Mouse (Mus musculus) ovary, postnatal 10 days (tissue): ENCODE results near the gene Lcn8.
A peak's percentile ranks its signal among the peaks of the same experiment; 100 is the strongest.

Source experiments
- DNase-seq: peaks from one replicate; pipeline ENCODE4 v3.0.0; 2022; ENCODE audit warnings: low spot score

The Lcn8 gene

GRCm38 (mm10) chr2:25652902-25653301, at the start of gene Lcn8:
Gene Lcn8 (plus strand): TSS chr2:25653120.
- DNase-seq, result no peak

GRCm38 (mm10) chr2:25607761-25608622, 44.9 kb upstream of the Lcn8 start, which contains the start of gene Rabl6:
Gene Rabl6 (minus strand): TSS chr2:25608521.
- DNase-seq, result peak; percentile 76

DNA sequence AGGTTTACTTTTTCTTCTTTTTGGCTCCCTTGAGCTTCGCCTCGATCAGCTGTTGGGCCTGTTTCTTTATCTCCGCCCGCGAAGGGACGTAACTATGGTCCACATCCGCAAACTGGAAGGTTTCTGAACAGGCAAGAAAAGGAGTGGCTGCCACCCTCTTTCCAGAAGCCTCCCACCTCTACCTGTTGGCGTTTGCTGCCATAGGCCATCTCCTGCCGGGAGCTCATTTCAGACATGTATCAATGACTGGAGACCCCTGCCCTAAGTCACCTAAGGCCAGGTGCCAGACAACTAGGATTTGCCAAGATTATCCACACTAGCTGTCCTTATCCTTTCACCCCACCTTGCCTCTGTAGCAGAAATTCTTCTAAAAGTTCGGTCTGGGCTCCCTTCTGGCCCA, 44.2 kb upstream of the Lcn8 start:
- no peak for DNase-seq

DNA sequence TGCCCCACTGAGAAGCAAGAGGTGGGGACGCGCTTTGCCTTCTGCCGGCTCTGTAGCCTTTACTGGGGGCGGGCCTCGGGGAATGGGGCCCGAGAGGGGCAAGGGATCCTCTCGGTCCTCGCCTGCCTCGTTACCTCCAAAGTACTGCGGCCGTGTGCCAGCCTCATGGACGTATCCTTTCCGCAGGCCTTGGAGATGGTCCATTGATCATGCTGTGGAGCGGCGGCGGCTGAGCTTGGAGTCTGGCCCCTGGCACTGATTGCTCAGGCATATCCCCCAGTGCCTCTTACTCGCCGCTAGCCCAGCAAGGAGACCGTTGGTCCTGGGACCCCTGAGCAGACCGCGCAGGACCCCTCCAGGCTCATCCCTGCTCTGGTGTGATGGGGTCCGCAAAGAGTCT, 36.5 kb upstream of the Lcn8 start:
- DNase-seq, result no peak

GRCm38 (mm10) chr2:25617578-25617977, 35.3 kb upstream of the Lcn8 start, which contains the start of gene Ccdc183:
Gene Ccdc183 (minus strand): TSS chr2:25617678.
- DNase-seq, result no peak

- no peak for DNase-seq
Measured at GRCm38 (mm10) chr2:25620386-25620785, 32.5 kb upstream of the Lcn8 start.

DNA sequence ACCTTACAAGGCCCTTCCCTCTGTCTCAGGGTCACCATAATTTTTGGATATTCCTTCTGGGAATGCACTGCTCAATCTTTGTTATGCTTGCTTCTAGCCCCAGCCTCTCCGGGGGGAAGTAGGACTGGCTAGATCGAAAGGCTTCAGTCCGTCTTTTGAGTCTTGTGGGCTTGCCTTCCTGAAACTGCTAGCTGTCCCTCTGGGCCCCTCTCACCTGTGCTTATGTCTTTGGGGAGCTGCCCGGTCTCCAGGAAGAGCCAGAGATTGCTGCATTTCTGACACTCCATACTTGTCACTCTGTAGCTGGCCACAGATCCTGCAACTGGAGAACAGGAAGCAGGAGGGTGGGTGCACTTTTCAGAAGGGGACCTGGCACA, 32.1 kb upstream of the Lcn8 start:
- no peak for DNase-seq

DNA sequence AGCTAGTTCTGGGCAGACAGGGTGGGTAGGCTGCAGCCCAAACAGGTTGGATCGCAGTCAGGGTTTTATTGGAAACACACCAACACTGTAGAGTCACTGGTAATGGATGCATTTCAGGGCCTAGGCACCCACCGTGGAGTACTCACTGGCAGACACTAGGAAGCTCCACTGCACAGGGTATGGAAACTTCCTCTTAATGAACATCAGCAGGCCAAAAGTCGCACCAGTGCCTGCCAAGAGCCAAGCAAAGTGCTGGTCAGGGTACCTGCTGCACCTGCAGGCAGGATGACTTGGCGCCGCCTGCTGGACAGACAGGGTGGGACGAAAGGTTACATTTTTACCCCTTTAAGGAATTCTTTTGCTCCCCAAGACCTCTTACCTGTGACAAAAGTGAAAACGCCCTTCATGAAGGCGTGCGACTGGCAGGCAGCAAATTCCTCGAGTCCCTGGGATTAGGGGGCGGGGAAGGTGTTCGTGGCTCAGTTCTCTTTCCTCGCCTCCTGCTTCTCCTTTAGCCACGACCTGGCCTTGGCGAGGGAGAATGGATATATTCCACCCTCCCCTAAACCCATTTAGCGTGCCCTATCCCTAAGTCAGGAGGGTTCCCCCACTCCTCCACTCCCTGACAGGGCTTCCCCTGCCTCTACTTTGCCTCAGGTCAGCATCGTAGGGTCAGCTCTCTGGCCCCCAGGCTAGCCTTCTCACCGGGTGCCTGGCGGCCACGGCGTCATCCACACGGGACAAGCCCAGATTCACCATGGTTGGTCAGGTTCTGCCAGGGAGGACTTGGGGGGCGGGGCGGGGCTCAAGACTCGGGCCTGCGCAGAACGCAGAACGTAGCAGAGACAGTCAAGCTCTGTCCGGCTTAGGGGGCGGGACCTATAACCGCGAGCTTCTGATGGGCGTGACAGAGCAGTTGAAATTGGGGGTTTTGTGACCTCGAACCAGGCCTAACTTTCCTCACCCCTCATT, 31.4 kb upstream of the Lcn8 start, which contains the start of gene Tmem141:
TSS of gene Tmem141 (minus strand) at position 777 of the 972 bp plus-strand sequence.
- DNase-seq, result peak; percentile 60

DNA sequence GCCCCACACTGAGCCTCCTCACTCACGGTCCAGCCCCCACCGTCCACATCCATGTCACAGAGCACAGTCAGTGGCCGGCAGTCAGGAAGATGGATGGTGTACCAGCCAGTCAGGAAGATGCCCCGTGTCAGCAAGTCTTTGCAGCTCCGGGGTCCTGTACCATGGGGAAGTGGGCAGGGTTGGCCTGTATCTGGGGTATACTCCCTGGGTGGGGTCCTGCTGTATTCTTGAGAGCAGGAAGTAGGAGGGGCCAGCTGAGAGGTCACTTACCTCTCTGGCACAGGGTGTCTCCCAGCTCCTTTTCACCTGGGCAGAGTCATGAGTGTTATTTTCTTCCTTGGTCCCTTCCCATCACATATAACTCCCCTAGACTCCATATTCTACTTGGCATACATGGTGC, 26.9 kb upstream of the Lcn8 start:
- no peak for DNase-seq

DNA sequence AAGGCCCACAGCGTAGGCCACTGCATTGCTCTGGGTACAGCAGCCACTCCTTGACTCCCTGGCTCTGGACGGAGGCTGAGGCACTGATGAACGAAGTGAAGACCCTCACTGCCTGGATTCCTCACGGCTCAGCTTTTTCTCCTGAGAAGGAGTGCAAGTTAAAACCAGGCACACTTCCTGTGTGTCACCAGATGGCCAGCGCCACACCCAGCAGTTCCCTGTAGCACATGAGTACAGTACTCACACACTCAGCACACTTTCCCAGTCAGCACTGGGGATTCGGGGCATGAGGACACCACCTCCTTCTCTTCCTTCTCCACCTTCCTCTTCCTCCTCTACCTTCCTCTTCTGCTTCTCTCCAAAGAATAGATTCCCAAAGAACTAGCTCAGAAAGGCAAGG, 25.1 kb upstream of the Lcn8 start, which contains the start of gene Fcna:
TSS of gene Fcna (minus strand) at position 220 of the 400 bp plus-strand sequence.
- no peak for DNase-seq

- DNase-seq, result no peak
Measured at GRCm38 (mm10) chr2:25628738-25629137, 24.2 kb upstream of the Lcn8 start.

DNA sequence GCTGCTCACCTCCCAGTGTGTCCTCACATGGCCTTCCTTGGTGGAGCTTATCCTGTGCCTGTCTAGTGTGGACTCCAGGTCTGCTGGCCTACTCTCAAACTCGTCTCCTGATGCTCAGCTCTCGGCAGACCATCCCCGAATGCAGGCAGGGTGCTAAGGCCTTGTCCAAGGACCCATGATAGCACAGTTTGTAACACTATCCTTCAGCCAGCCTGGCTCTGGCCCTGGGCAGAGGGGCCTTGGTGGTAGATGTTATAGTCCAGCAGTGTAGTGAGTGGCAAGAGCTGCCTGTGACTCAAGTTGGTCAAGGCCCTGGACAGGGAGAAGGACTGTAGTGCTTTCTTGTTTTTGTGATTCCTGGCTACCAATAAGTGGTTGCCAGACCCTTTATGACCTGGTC, 19.3 kb upstream of the Lcn8 start:
- no peak for DNase-seq

DNA sequence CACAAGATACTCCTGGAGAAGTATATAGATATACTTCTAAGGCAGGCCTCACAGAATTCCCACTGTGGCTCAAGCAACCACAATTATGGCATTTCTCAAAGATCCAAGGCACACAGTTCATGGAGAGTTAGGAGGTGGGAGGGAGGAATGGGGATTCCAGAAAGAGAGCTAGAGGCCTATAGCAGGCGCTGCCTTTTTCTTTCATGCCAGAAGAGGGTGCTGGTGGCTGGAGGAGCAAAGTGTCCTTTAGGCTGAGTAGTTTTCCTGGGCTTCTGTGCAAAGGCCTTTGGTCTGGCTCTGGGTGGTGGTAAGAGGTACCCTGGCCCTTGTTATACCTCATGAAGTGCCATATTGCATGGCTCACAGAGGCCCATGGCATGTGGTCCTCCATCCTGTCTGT, 18.9 kb upstream of the Lcn8 start:
- DNase-seq, result no peak

- DNase-seq, result no peak
Measured at GRCm38 (mm10) chr2:25639890-25640289, 13.0 kb upstream of the Lcn8 start.

GRCm38 (mm10) chr2:25654502-25654901, 1.6 kb downstream of the Lcn8 start:
- DNase-seq, result no peak

DNA sequence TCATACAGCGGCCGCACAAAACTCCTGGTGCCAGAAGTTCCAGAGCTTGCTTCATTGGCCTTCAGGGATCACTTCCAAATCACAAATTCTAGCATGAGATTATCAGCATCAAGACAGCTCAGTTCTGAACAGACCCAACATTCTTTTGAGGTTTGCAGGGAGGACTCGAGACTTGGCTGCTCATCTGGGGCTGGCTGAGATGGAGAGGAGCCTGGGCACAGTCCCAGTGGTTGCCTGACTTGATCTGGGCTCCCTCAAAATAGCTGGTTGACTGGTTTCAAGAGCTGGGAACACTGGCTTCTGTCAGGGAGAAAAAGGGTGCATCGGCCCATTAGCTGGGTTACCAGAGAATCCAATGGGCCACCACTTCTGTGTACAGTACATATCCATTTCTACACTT, 3.8 kb downstream of the Lcn8 start:
- DNase-seq, result no peak

DNA sequence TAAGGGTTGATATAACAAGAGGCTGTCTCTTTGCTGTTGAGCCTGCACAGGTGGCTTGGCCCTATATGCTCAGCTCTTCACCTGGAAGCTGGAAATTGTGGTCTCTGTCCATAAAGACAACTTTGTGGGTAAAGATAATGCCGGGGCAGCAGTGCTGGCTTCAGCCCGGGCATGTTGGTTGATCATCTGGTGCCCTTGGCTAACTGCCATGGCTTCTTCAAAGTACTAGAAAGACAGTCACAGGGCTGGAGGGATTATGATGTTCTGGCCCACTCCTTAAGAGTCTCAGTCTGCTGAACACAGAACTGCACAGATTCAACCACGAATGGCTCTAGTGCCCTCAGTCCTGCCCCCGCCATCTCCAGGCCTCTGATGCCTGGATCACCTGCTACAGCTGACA, 4.3 kb downstream of the Lcn8 start:
- no peak for DNase-seq

DNA sequence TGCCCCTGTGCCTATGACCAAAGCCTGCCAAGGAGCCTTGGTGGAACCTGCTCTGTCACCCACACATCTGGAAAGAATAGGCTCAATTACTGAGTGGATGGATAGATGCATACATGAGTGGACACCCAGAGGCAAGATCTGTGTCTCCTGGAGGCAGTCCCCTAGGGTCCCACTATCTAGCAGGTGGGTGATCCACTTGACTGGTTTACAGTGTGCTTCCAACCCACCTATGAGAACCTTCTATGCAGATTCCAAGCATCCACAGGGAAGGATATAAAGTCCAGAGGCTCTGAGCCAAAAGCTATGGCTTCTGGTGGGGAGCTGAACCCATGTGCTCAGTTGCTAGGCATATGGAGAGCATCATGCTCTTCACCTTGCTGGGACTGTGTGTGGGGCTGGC, 4.7 kb downstream of the Lcn8 start, which contains the start of gene Lcn5:
TSS of gene Lcn5 (plus strand) at position 301 of the 400 bp plus-strand sequence.
- no peak for DNase-seq

- DNase-seq, result no peak
Measured at GRCm38 (mm10) chr2:25660279-25660678, 7.4 kb downstream of the Lcn8 start.

GRCm38 (mm10) chr2:25661245-25661970, 8.5 kb downstream of the Lcn8 start:
- DNase-seq, result no peak

GRCm38 (mm10) chr2:25663511-25663910, 10.6 kb downstream of the Lcn8 start:
- peak; percentile 33 for DNase-seq

GRCm38 (mm10) chr2:25664125-25664524, 11.2 kb downstream of the Lcn8 start:
- DNase-seq, result no peak
